Mouse (Mus musculus) cerebellum, adult 2 months (tissue): ENCODE results near the gene Ankef1.

Experiments used
- CTCF ChIP-seq: fragments of 200-500 bp; IDR thresholded peaks from 2 replicates; pipeline ENCODE4 v1.5.1; 2011; ENCODE audit warnings: low read depth, mild to moderate bottlenecking, control low read depth, low read length, moderate library complexity, borderline replicate concordance; ENCODE audit not compliant: insufficient read depth
- POLR2A ChIP-seq: fragments of 200-500 bp; IDR thresholded peaks from 2 replicates; pipeline ENCODE4 v1.6.1; 2011; ENCODE audit warnings: low read length, control low read depth, borderline replicate concordance; ENCODE audit not compliant: insufficient read depth

- no peak for TF ChIP-seq POLR2A
- TF ChIP-seq CTCF = no peak
These were observed 45.2 kb upstream of the Ankef1 start for GRCm38 (mm10) chr2:136456468-136456867.
